Mouse (Mus musculus) embryonic facial prominence, embryonic 12.5 days (tissue): Measurements from ENCODE around the gene Ppp1r13b. TPM values are rescaled to one million over a fixed set of nuclear protein-coding genes. Genes with fewer than 3 reads are reported as not detected.

Experiments
- ATAC-seq: fragments of 200-750 bp; cut with Nextera tagmentation; 2 replicates; pipeline ENCODE4 v1.8.0; 2017; ENCODE audit not compliant: insufficient number of reproducible peaks, insufficient read depth, low FRiP score, low TSS enrichment
- H3K27ac ChIP-seq: fragments of 300-500 bp; sonication (generic); 2 replicates; pipeline ENCODE4 v1.5.1; 2016; ENCODE audit warnings: mild to moderate bottlenecking
- H3K27me3 ChIP-seq: fragments of 300-500 bp; sonication (generic); 2 replicates; pipeline ENCODE4 v1.6.1; 2016; ENCODE audit warnings: mild to moderate bottlenecking, moderate library complexity
- H3K36me3 ChIP-seq: fragments of 300-500 bp; sonication (generic); 2 replicates; pipeline ENCODE4 v1.6.1; 2016; ENCODE audit warnings: mild to moderate bottlenecking
- H3K4me1 ChIP-seq: fragments of 300-500 bp; sonication (generic); 2 replicates; pipeline ENCODE4 v1.6.1; 2016
- H3K4me2 ChIP-seq: fragments of 300-500 bp; sonication (generic); replicated peaks from 2 replicates; pipeline ENCODE4 v1.6.1; 2016; ENCODE audit warnings: mild to moderate bottlenecking, moderate library complexity
- H3K4me3 ChIP-seq: fragments of 300-500 bp; sonication (generic); 2 replicates; pipeline ENCODE4 v1.5.1; 2016; ENCODE audit warnings: mild to moderate bottlenecking
- H3K9ac ChIP-seq: fragments of 300-500 bp; sonication (generic); 2 replicates; pipeline ENCODE4 v1.6.1; 2016; ENCODE audit warnings: mild to moderate bottlenecking, moderate library complexity
- H3K9me3 ChIP-seq: fragments of 300-500 bp; sonication (generic); 2 replicates; pipeline ENCODE4 v1.6.1; 2016; ENCODE audit warnings: mild to moderate bottlenecking, moderate library complexity
- WGBS: fragments of 180-500 bp; shearing (Covaris S2); methylation state at CpG from one replicate; pipeline ENCODE4 v1.1.7; 2016; 5-methylcytosine and 5-hydroxymethylcytosine counted together
- polyA plus RNA-seq: library from polyadenylated mRNA; unstranded; fragments of >200 nt; fragmentation: Nextera tagmentation; extraction: Ambion mirVana; gene quantifications from 2 replicates; pipeline ENCODE4 v1.2.1, GENCODE M21; 2016

The Ppp1r13b gene
- polyA plus RNA-seq, 1 experiment from 2014 or later = 13.5 TPM

DNA sequence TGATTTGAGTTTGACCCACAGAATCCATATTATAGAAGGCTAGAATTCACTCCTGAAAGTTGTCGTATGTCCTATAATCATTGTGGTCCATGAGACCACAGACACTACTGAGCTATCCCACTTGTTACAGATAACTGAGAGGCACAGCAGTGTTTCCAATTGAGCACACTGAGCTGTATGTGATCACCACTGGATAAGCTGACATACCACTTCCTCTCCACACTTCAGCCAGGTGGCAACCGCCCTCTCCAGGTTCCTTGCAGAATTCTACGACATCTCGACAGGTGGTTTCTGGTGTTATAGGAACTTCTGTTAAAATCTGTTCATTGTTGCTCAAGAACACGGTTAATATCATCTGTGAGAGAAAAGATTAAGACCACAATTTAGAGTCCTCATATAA lies 35.8 kb downstream of the Ppp1r13b start:
- 87% methylated on average over 5 of the region's 5 CpGs for WGBS
- Histone ChIP-seq H3K27ac (no peak overlapping the region), H3K9me3 (no peaks in the 10 kb centered on the region), H3K9ac (no peak overlapping the region), H3K27me3 (no peaks in the 10 kb centered on the region), H3K4me1 (no peaks in the 10 kb centered on the region), H3K4me2 (no peak overlapping the region), H3K4me3 (no peak overlapping the region), H3K36me3 (no peaks in the 10 kb centered on the region)
- no peak for ATAC-seq

DNA sequence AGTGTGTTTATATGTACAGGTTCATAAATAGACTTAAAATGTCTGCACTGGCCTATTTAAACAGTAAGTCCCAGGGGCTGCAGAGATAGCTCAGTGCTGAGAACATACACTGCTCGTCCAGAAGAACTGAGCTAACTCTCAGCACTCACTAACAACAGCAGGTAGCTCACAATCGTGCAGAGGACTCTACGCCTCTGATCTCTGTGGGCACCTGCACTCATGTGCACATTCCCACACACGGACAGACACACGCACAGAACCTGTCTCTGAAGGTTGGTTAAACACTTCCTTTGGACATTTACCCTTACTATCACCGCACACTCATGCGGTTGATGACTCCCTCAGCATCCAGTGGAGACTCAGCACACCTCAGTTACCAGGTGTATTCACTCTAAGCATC lies 37.1 kb downstream of the Ppp1r13b start:
- H3K4me3 ChIP-seq = no peak overlapping the region
- WGBS = 89% methylated on average over 7 of the region's 7 CpGs
- H3K4me2 ChIP-seq = no peak overlapping the region
- H3K27me3 ChIP-seq = no peaks in the 10 kb centered on the region
- no peaks in the 10 kb centered on the region for H3K9me3 ChIP-seq
- H3K27ac ChIP-seq = no peak overlapping the region
- no peaks in the 10 kb centered on the region for H3K4me1 ChIP-seq
- no peaks in the 10 kb centered on the region for H3K36me3 ChIP-seq
- ATAC-seq = no peak
- H3K9ac ChIP-seq = no peak overlapping the region

DNA sequence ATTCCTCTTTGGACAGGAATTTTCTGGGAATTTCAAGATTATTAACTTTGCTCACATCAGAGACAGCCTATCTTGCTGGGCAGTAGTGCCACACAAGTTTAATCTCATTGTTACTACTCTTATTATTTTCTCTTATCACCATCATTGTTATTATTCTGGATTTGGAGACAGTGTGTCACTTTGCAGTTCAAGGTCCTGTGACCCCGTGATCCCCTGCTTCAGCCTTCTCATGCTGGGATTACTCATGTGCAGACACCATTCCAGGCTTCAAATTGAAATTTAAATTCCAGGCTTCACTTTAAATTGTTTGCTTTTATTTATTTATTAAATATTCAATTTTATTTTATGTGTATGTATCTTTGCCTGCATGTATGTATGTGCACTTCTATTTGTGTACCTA lies 38.1 kb downstream of the Ppp1r13b start:
- no peak for ATAC-seq
- no peaks in the 10 kb centered on the region for H3K9me3 ChIP-seq
- 84% methylated on average over 1 of the region's 1 CpGs for WGBS

DNA sequence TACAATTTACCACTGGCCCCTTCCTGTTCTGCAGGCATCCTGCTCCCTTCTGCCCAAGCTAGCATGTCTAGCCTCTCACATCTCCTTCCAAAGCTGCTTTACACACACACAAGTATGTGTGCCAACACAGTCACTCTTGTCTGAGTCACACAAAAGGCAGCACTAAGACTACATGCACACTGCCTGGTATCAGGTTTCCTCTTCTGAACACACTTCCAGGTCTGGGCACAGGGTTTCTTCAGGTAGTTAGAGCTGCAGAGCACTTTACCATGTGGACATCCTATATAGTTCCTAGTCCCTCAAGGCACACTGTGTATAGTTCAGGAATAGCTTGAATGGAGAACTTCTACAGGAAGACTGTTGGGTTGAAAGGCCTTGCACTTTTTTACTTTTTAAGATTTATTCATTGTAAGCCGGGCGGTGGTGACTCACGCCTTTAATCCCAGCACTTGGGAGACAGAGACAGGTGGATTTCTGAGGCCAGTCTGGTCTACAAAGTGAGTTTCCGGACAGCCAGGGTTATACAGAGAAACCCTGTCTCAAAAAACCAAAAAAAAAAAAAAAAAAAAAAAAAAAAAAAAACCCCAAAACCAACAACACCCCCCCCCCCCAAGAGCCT lies 43.6 kb downstream of the Ppp1r13b start:
- no peaks in the 10 kb centered on the region for H3K9me3 ChIP-seq
- no peak overlapping the region for H3K4me2 ChIP-seq
- H3K4me3 ChIP-seq = no peak overlapping the region
- H3K27ac ChIP-seq = no peak overlapping the region
- ATAC-seq = no peak
- H3K36me3 ChIP-seq = 0 out of 2 replicates have a peak, but pooled peaks cover 2% of the 10 kb centered on the region
- no peaks in the 10 kb centered on the region for H3K27me3 ChIP-seq
- H3K9ac ChIP-seq = no peak overlapping the region
- 92% methylated on average over 4 of the region's 4 CpGs for WGBS
- no peaks in the 10 kb centered on the region for H3K4me1 ChIP-seq

More for the DNA sequence above, 38.1 kb downstream of the Ppp1r13b start:
- Histone ChIP-seq H3K4me1 (no peaks in the 10 kb centered on the region), H3K4me3 (no peak overlapping the region), H3K36me3 (no peaks in the 10 kb centered on the region), H3K27me3 (no peaks in the 10 kb centered on the region), H3K4me2 (no peak overlapping the region), H3K27ac (no peak overlapping the region), H3K9ac (no peak overlapping the region)

DNA sequence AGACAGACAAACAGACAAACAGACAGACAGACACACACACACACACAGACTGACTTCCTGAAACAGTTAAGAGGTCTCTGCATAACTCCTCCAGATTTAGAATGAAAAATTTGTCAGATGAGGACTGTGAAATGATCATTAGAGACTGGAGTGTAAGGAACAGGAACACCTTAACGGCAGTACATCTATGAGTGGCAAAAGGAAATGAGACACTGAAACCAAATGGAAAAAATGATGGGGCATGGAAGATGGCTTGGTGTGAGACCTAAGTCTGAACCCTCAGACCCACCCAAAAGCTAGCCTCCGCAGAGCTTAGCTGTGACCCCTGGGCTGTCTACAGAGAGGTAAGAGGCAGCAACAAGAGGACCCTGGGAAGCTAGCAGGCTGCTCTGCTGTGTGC lies 52.5 kb downstream of the Ppp1r13b start:
- Histone ChIP-seq H3K36me3 (no peaks in the 10 kb centered on the region), H3K4me1 (peaks cover 7% of the 10 kb centered on the region; the same call in 1 of the 2 replicates), H3K9ac (no peak overlapping the region), H3K27me3 (no peaks in the 10 kb centered on the region), H3K27ac (no peak overlapping the region), H3K4me3 (no peak overlapping the region), H3K4me2 (no peak overlapping the region), H3K9me3 (no peaks in the 10 kb centered on the region)
- 91% methylated on average over 2 of the region's 2 CpGs for WGBS
- no peak for ATAC-seq

DNA sequence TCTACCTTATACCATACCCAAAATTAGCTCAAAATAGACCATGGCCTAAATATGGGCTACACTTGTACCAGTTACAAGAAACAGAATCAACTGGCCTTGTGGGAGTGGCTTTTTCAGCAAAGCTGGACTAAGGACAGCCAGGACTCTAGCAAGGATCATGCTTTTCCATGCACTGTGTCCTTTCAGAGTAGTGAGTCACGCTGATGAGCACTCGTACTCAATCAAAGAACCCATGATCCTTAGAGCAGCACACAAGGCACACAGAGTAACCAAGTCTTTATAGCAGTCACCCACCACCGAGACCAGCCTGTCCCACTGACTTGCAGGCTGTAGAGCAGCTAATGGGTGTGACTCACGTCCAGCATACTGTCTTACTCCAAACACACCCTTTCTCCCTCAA lies 54.4 kb downstream of the Ppp1r13b start:
- Histone ChIP-seq H3K4me1 (peaks cover 7% of the 10 kb centered on the region; the same call in 1 of the 2 replicates), H3K9ac (no peak overlapping the region), H3K27ac (no peak overlapping the region), H3K27me3 (no peaks in the 10 kb centered on the region), H3K9me3 (no peaks in the 10 kb centered on the region), H3K4me3 (no peak overlapping the region), H3K36me3 (no peaks in the 10 kb centered on the region), H3K4me2 (no peak overlapping the region)
- WGBS = 61% methylated on average over 4 of the region's 4 CpGs
- ATAC-seq = no peak

DNA sequence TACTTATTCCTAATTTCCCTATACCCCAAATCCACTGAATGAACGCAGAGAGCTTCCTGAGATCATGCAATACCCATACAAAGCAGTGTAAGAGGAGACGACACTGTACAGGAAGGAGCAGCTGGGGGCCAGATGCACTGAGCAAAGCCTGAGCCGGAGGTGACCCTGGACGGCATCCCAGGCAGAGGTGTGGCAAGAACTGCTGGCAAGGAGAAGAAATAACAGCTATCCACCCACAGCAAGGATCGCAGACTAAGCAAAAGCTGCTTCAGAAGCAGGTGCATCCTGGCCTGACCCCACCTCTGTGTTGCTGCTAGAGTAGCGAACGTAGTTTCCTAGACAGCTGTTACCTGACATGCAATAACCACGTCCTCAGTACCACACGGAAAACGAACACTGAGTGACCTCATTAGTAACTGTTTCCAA lies 54.9 kb downstream of the Ppp1r13b start:
- Histone ChIP-seq H3K4me3 (no peak overlapping the region), H3K27me3 (no peaks in the 10 kb centered on the region), H3K27ac (no peak overlapping the region), H3K9ac (no peak overlapping the region), H3K4me1 (peaks cover 7% of the 10 kb centered on the region; the same call in 1 of the 2 replicates), H3K4me2 (no peak overlapping the region), H3K36me3 (no peaks in the 10 kb centered on the region), H3K9me3 (no peaks in the 10 kb centered on the region)
- WGBS = 40% methylated on average over 10 of the region's 10 CpGs
- ATAC-seq = no peak

DNA sequence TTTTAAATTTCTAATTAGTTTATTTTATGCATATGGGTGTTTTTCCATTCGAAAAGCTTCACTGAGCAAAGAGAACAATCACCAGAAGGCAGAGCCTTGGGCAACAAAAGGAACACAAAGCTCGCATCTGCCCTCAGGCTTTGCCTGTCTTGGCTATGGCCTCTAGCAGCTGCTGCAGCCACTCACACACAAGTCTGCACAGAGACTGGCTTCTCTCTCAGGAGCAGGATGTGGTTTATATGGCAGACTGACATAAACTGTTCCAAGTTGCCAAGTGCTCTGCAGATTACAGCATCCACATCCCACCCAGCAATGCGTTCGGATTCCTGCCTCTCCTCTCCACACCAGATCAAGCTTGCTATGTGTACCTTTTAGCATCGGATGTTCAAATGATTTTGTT lies 56.2 kb downstream of the Ppp1r13b start:
- no peak overlapping the region for H3K9ac ChIP-seq
- no peak overlapping the region for H3K27ac ChIP-seq
- no peaks in the 10 kb centered on the region for H3K36me3 ChIP-seq
- H3K4me1 ChIP-seq = peaks cover 7% of the 10 kb centered on the region; the same call in 1 of the 2 replicates
- 81% methylated on average over 5 of the region's 5 CpGs for WGBS
- H3K27me3 ChIP-seq = no peaks in the 10 kb centered on the region
- no peaks in the 10 kb centered on the region for H3K9me3 ChIP-seq
- no peak overlapping the region for H3K4me3 ChIP-seq
- H3K4me2 ChIP-seq = no peak overlapping the region
- no peak for ATAC-seq

DNA sequence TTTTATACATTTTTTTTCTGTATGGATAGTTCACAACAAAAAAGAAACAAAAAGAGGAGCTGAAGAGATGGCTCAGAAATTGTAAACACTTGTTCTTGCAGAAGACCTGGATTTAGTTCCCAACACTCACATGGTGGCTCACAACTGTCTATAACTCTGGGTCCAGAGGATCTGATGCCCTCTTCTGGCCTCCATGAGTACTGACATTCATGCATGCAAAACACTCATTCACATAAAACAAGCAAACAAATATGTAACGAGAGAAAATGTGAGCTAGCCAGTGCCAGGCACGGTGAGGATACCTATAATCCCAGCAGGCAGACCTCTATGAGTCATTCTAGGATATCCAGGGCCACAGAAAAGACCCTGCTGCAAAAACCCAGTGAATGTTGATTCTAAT lies 56.7 kb downstream of the Ppp1r13b start:
- Histone ChIP-seq H3K4me1 (peaks cover 7% of the 10 kb centered on the region; the same call in 1 of the 2 replicates), H3K4me3 (no peak overlapping the region), H3K9ac (no peak overlapping the region), H3K4me2 (no peak overlapping the region), H3K27ac (no peak overlapping the region), H3K9me3 (no peaks in the 10 kb centered on the region), H3K27me3 (no peaks in the 10 kb centered on the region), H3K36me3 (no peaks in the 10 kb centered on the region)
- 50% methylated on average over 2 of the region's 2 CpGs for WGBS
- no peak for ATAC-seq

DNA sequence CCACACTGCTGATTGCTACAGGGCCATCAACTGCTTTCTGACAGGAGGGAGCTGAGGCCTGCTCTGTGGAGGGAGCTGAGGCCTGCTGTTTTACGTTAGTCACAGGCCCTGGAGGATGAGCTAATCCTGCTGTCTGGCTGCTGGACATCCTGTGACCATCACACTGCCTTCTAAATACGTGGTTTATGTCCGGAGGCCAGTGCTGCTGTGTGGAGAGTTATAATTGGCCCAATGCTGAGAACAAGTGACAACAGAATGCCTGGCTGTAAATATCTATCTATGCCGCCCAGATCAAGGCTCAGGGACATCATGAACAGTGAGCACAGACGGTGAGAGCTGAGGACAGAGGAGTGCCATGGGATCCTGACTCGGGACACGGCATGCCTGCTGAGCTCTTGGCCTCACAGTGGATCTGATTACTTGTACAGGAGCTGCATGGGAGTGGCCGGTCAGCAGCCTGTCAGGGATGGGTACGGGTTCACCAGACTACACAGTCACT lies 59.6 kb downstream of the Ppp1r13b start:
- no peak overlapping the region for H3K27ac ChIP-seq
- H3K36me3 ChIP-seq = peaks cover 2% of the 10 kb centered on the region; the same call in 1 of the 2 replicates
- WGBS = 49% methylated on average over 9 of the region's 9 CpGs
- no peaks in the 10 kb centered on the region for H3K27me3 ChIP-seq
- H3K9ac ChIP-seq = no peak overlapping the region
- H3K4me2 ChIP-seq = no peak overlapping the region
- ATAC-seq = no peak
- no peak overlapping the region for H3K4me3 ChIP-seq
- H3K9me3 ChIP-seq = no peaks in the 10 kb centered on the region
- H3K4me1 ChIP-seq = peaks cover 3% of the 10 kb centered on the region; the same call in 1 of the 2 replicates

DNA sequence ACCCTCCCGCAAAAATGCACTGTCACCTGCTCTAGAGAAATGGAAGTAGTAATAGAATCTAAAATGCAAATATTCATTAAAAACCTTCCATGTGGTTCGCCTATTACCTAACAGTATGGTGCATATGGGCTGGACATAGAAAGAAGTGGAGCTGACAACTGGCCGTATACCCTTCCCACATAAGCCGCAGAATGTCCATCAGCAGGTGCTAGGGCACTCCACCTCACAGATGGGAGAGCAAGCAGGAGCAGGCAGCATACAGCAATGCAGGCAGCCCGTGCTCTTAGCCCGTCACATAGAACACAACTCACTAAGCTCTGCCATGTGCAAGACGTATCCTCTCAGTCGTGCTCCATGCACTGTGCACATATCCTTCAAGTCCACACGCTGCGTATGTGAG lies 61.1 kb downstream of the Ppp1r13b start:
- Histone ChIP-seq H3K9ac (no peak overlapping the region), H3K4me2 (no peak overlapping the region), H3K4me1 (no peaks in the 10 kb centered on the region), H3K27ac (no peak overlapping the region), H3K36me3 (peaks cover 14% of the 10 kb centered on the region; the same call in 1 of the 2 replicates), H3K27me3 (no peaks in the 10 kb centered on the region), H3K4me3 (no peak overlapping the region), H3K9me3 (no peaks in the 10 kb centered on the region)
- WGBS = 87% methylated on average over 10 of the region's 10 CpGs
- no peak for ATAC-seq

DNA sequence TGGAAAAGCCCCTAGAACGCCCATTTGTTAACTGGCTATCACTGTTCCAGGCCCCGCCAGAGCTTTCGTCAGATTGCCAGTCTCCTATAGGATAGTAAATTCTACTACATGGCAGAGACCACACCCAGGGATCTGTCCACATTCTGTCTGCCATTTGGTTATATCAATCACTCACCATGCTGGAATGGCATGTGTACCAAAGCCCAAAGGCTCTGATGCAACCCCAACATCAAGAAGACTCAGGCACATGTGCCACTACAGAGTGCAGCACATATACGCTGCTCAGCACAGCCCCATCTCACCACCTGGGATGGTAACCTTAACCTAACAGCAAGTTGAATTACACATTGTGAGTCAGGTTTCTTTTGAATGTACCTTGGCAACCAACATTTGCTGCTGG lies 62.0 kb downstream of the Ppp1r13b start:
- peaks cover 15% of the 10 kb centered on the region; the same call in 1 of the 2 replicates for H3K36me3 ChIP-seq
- no peaks in the 10 kb centered on the region for H3K27me3 ChIP-seq
- WGBS = 91% methylated on average over 4 of the region's 4 CpGs
- no peaks in the 10 kb centered on the region for H3K9me3 ChIP-seq
- no peak overlapping the region for H3K27ac ChIP-seq
- H3K4me3 ChIP-seq = no peak overlapping the region
- H3K4me1 ChIP-seq = no peaks in the 10 kb centered on the region
- H3K4me2 ChIP-seq = no peak overlapping the region
- ATAC-seq = no peak
- no peak overlapping the region for H3K9ac ChIP-seq
